Mouse (Mus musculus) adrenal gland, adult 2 months (tissue): ENCODE data around the gene Il12rb1. TPM values are rescaled to one million over a fixed set of nuclear protein-coding genes. Genes with fewer than 3 reads are reported as not detected.
A peak's percentile ranks its signal among the peaks of the same experiment; 100 is the strongest.

Source experiments
- DNase-seq: peaks from one replicate; pipeline ENCODE4 v3.0.0; 2021
- polyA plus RNA-seq: library from polyadenylated mRNA; depleted of rRNA; stranded (reverse); fragments of >200 nt; gene quantifications from 2 replicates; pipeline ENCODE4 v1.2.3, GENCODE M21; 2012
- total RNA-seq, 2 experiments: library from RNA; stranded (reverse); gene quantifications; 2 replicates each; pipeline ENCODE4 v1.2.3; 2021

The Il12rb1 gene
- total and polyA plus RNA-seq, 3 experiments: 0.10 to 0.28 TPM; not detected in 1

- no peak for DNase-seq
Observed at GRCm38 (mm10) chr8:70850947-70851346, 42.7 kb downstream of the Il12rb1 start.

- DNase-seq: no peak
Observed at GRCm38 (mm10) chr8:70851837-70852236, 43.6 kb downstream of the Il12rb1 start.

DNA sequence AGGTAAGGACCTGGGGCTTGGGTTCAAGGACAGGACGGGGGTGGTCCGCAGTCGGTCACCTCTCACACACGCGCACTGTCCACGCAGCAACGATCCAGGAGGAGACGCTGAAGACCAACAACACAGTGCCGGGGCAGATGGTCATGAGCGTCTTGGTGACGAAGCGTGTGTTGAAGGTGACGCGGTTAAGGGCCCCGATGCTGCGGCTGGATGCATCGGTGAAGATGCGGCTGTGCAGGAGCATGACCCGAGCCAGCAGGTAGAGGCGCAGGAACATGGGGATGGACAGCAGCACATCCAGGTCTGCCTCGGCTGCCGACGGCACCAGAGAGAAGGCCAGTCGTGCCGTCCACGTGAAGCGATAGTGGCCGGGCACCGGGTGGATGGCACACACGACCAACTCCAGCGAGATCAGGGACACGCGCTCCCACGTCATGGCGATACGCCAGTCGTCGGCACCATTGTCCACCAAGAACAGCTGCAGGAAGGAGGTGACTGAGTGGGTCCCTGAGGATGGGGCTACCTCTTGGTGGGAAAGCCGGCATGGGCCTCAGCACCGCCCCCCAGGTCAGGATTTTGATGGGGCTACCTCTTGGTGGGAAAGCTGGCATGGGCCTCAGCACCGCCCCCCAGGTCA is 44.5 kb downstream of the Il12rb1 start:
- DNase-seq: no peak

DNA sequence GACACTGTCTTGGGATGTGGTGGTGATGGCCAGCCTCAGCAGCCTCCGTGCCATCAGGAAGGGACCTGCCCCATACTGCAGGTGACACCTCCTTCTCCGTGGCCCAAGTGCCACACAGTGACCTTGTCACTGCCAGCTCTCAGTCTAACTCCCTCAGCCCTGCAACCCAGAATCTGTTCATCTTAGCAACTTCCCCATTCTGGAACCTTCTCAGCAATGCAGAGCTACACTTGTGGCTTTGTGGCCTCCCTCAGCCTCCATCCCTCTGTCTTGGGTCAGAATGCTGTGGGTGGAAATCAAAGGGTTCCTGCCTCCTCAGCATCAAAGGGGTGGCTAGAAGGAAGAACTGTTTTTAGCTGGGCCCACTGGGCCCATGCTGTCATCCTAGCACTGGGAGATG is 45.6 kb downstream of the Il12rb1 start:
- DNase-seq: no peak

- no peak for DNase-seq
Observed at GRCm38 (mm10) chr8:70856028-70856427, 47.8 kb downstream of the Il12rb1 start.

DNA sequence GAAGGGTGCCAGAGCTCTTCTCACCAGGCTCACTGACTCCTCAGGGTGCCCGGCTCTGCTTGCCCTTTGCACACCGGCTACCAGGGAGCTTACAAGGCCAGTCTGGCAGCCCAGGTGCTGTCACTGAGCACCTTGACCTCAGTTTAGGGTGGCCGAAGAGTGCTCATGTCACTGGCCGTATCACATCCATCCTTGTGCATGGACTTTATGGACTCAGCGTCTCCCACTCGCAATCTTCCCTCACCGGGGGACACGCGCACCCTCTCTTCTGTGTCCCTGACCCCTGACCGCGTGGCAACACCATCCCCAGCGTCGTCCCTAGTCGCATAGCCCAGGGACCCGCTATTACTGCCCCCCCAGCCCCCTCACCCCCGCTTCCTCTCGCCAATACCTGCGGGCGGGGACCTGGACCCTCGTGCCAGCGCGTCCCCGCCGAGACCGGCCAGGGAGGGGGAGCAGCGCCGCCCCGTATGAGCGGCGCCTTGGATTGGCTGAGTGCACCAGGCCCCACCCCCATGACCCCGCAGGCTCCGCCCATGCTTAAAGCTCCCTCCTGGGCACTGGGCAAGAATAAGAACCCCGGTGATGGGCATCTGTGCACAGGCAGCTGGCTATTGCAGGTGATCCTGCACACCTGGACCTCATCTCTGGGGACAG is 48.4 kb downstream of the Il12rb1 start:
- peak; percentile 89 for DNase-seq

GRCm38 (mm10) chr8:70857516-70857915 is 49.3 kb downstream of the Il12rb1 start:
- no peak for DNase-seq

- no peak for DNase-seq
Observed at GRCm38 (mm10) chr8:70862824-70863641, 54.8 kb downstream of the Il12rb1 start, which contains the start of gene Kcnn1. Gene Kcnn1 (minus strand): TSS chr8:70863258.

GRCm38 (mm10) chr8:70863956-70864711 is 55.9 kb downstream of the Il12rb1 start:
- peak; percentile 39 for DNase-seq

DNA sequence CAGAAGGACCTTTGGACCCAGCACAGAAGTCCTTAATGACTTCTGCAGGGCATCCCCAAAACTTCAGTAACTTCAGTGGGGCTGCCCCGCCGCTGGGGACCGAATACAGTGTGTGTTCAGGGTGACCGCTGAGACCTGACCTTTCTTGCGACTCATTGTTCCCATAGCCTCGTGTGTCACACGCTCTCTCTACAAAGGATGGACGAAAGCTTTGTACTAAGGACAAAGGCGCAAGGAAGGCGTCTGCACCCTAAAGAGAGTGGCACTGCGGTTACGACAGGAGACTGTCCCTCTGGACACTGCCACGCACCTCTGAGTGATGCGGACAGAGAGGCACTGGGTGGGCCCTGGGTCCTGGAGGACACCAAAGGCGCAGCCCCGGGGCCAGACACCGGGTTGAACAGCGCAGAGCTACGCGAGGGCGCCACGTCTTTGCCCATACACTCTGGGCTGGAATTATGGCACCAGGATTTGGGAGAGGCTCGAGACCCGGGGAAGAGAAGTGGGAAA is 56.5 kb downstream of the Il12rb1 start:
- peak; percentile 58 for DNase-seq

DNA sequence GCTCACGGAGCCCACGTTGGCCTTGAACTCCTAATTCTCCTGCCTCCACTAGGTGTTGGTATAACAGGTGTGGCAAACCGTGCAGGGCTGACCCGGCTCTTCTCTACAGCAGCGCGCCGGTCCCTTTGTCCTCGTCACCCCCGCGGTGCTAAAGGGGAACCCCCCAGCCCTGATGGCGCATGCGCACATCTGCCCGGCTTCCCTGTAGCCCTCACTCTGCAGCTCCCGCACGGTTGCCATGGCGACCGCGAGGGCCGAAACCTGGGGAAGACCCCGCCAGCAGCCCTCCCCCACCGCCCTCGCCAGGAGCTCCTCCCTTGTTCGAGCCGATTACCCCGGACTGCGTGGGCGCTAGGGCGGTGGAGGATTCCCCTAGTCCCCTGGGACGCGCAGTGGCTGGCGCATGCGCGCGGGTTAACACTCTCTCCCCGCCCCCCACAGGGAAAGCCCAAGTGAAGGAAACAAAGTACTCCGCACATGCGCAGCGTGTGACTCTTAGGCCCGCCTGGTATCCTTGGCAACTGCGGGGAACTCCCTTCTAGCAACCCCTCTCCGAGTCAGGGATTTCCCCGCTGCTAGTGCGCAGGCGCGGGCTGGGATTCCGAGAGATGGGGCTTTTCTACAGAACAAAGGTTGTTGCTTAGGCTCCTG is 57.2 kb downstream of the Il12rb1 start:
- DNase-seq: peak; percentile 99

DNA sequence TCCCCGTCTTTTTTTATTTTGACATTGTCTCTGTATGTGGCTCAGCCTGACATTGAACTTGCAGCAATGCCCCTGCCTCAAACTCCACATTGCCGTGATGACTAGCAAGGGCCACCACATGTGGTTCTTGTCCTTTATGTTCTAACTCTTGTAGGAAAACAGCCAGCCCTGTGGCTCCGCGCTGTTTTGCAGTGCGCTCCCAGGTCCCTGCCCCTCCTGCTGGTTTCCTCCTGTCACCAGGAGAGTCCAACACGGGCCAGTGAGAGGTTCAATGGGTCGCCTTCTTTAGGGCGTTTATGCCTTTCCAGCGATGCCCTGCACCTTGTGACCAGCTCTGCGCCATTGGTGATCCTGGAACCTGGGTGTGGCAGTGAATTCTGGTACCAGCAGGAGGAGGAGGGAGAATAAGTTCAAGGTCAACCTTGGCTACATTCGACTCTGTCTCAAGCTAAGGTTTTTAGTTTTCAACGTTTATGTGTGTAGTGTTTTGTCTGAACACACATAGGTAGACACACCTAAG is 57.8 kb downstream of the Il12rb1 start:
- DNase-seq: no peak

GRCm38 (mm10) chr8:70866566-70866965 is 58.3 kb downstream of the Il12rb1 start:
- no peak for DNase-seq

DNA sequence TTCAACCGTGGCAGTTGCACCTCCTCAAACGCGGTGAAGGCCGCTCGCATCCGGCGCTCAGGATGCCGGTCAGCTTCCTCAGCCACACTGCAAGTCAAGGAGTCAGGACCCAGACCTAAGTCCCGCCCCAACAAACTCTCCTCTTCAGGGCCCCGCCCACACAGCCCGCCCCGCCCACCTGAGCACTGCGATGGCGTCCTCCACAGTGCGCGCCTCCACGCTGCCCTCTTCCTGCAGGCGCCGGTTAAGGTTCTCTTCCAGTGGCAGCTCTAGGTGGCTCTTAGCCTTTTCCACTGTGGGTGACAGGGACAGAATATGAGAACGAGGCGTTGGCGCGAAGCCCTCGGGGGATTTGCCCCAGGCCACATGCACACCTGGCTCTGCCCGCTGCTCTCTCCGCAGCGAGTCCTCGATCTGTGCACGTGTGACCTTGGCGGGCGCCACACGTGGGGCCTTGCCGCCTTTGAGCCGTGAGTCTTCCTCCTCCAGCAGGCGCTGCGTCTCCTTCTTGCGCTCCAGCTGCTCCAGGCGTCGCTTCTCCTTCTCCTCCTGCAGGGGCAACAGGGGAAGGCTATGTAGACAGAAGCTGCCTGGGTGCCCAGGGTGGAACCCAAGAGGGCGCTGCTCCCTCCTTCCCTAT is 60.4 kb downstream of the Il12rb1 start:
- peak; percentile 65 for DNase-seq

DNA sequence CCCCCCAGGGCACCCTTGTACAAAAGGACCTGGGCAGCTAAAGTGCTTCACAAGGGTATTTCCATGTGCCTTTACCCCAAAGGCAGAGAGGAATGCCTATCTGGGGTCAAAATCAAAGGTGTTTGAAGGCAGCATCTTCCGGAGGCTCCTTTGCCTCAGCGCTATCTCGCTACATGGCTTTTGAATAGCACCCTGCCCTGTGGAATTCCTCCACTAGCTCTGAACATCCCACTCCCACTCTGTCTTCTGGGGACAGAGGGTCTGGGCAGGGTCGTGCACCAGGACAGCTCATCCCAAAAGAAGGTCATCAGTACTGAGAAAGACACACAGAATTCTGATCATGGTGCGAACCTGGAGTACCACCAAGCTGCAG is 60.9 kb downstream of the Il12rb1 start:
- DNase-seq: no peak

GRCm38 (mm10) chr8:70869601-70870041 is 61.4 kb downstream of the Il12rb1 start:
- DNase-seq: peak; percentile 81
